Mouse (Mus musculus) ES-E14 (cell line): ENCODE results near the gene Pea15a.

Experiments
- CHD2 ChIP-seq: IDR thresholded peaks from 2 replicates; pipeline ENCODE4 v1.6.1; 2014; ENCODE audit warnings: mild to moderate bottlenecking, low read depth, low read length, inconsistent platforms
- HCFC1 ChIP-seq: IDR thresholded peaks from 2 replicates; pipeline ENCODE4 v1.6.1; 2012; ENCODE audit warnings: low read length, inconsistent platforms, borderline replicate concordance; ENCODE audit not compliant: insufficient read depth
- ZC3H11A ChIP-seq: IDR thresholded peaks from 2 replicates; pipeline ENCODE4 v1.6.1; 2012; ENCODE audit warnings: low read depth, mild to moderate bottlenecking, inconsistent platforms, low read length, borderline replicate concordance
- ZNF384 ChIP-seq: IDR thresholded peaks from 2 replicates; pipeline ENCODE4 v1.6.1; 2012; ENCODE audit warnings: low read depth, low read length, inconsistent platforms

- TF ChIP-seq ZC3H11A, result no peak
- TF ChIP-seq HCFC1, result no peak
- no peak for TF ChIP-seq CHD2
- TF ChIP-seq ZNF384, result no peak
Observed at GRCm38 (mm10) chr1:172148955-172149815, 57.4 kb downstream of the Pea15a start.
